Mouse (Mus musculus) heart, postnatal 10 days (tissue): ENCODE results near the gene Hoxb3. TPM values are rescaled to one million over a fixed set of nuclear protein-coding genes. Genes with fewer than 3 reads are reported as not detected.
A peak's percentile ranks its signal among the peaks of the same experiment; 100 is the strongest.

Source experiments
- DNase-seq, 2 experiments: peaks; one replicate each; pipeline ENCODE4 v3.0.0; 2021
- intact Hi-C: fragments of 180-260 bp; cut with DNase I; formaldehyde crosslinking; loops from one replicate; pipeline ENCODE4 v1.15.1; 2025
- total RNA-seq, 2 experiments: library from RNA; stranded (reverse); gene quantifications; 2 replicates each; pipeline ENCODE4 v1.2.3; 2021

The Hoxb3 gene
- total RNA-seq, 2 experiments from 2014 or later = 1.1 TPM

DNA sequence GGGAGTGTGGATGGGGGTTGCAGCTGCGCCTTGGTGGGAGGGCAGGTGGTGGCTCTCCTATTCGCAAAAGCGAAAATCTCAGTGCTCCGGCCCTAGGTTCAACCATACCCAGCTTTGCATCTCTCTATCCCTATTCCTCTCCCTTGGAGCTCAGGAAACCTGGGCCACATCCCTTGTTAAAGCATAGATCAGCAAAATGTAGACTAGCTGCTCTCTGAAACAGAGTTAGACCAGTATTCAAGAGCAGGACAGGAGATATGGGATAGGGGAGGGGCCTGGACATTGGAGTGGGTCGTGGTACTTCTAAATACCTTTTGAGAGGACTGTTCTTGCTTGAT is 7.8 kb upstream of the Hoxb3 start:
- intact Hi-C loops = loop anchor here (2.0 kb wide), 1 partner anchor 37 kb away; no protein-coding TSS in a partner anchor

DNA sequence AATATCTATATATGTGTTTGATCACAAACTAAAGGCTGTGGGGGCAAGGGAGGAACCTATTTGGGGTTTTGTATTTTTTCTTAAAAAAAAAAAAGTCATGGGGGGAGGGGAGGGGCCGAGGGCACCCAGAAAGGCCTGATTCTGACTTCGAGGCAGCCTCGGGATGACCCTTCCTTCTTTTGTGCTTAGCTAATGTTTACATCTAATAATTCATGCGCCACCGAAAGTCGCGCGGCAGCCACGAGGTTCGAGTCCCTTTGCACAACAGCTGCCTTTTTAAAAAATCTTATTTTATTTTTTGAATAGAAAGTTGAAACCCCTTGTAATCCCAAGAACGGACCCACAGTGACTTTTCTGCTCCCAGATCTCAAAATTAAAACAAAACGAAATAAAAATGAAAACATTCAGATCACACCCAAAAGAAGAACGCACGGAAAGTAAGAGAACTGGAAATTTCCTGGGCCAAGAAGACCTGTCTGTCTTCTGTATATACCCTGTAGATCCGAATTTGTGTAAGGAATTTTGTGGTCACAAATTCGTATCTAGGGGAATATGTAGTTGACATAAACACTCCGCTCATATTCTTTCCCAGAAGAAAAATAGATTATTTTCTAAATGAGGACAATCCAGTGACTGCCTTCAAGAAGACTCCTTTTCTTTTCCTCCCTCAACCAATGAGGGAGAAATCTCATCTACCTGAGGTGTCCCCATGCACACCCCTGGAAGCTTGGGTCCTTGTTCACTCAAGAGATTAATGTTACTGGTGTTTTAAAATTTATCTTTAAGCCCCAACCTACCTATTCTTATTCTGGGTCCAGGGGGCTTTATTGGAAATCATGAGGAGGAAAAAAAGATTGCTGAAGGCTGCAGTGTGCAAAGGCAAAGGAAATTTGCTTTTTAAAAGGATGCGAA is 6.2 kb upstream of the Hoxb3 start:
- intact Hi-C loops = no loop called here
- no peak for DNase-seq

More for the DNA sequence above, 7.8 kb upstream of the Hoxb3 start:
- DNase-seq = no peak

DNA sequence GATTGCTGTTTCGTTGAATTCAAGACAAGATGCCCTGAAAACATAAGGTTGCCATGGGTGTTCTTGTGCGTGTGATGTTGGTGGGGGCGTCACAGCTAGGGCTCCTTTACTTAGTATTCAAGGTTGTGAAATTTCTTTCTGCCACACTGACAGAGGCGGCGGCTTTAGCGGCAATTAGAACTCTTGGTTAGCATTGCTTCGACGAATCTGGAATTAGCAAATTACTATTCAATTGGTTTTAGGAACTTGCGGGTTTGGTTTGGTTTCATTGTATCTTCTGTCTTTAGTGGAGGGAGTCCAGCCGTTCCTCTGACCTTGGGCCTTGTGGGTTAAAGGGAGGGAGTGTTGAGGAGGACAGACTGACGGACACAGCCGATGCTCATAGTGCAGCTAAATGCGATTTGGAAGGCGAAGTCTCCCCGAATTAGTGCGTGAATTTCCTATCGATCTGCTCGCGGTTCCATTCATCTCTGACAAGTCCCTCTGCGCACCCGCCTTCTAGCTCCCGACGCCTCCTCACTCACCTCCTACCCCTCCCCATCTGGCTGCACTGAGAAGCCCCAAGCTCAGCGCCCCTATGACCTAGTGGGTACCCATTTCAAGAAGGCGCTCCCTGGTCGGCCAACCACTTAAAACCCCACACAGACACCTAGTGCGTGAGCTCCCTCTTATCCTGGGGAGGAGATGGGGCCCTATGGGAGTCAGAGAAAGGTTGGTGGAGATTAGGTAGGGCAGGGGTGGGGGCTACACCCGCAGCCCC is 5.3 kb upstream of the Hoxb3 start, which contains the start of gene Hoxb4:
TSS of gene Hoxb4 (plus strand) at position 660 of the 760 bp plus-strand sequence.
- intact Hi-C loops = no loop called here
- DNase-seq = no peak

DNA sequence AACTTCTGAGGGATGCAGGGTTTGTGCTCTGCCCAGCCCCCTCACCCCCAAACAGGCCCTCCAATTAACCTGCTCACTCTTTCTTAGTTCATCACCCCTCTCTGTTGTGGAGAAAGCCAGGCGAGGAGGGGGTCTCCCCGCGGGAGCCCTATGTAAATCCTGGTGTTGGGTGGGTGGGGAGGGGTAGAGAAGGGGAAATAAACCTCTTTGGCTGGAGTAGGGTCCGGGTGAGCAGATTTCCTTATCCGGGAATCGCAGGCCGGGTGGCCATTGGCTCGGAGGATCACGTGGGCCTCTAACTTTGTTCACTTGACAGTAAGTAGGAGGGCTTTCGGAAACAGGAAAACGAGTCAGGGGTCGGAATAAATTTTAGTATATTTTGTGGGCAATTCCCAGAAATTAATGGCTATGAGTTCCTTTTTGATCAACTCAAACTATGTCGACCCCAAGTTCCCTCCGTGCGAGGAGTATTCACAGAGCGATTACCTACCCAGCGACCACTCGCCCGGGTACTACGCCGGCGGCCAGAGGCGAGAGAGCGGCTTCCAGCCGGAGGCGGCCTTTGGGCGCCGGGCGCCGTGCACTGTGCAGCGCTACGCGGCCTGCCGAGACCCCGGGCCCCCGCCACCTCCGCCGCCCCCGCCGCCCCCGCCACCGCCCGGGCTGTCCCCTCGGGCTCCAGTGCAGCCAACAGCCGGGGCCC is 4.6 kb upstream of the Hoxb3 start:
- intact Hi-C loops = no loop called here
- DNase-seq = peak in 1 of 2 experiments; percentile 57

DNA sequence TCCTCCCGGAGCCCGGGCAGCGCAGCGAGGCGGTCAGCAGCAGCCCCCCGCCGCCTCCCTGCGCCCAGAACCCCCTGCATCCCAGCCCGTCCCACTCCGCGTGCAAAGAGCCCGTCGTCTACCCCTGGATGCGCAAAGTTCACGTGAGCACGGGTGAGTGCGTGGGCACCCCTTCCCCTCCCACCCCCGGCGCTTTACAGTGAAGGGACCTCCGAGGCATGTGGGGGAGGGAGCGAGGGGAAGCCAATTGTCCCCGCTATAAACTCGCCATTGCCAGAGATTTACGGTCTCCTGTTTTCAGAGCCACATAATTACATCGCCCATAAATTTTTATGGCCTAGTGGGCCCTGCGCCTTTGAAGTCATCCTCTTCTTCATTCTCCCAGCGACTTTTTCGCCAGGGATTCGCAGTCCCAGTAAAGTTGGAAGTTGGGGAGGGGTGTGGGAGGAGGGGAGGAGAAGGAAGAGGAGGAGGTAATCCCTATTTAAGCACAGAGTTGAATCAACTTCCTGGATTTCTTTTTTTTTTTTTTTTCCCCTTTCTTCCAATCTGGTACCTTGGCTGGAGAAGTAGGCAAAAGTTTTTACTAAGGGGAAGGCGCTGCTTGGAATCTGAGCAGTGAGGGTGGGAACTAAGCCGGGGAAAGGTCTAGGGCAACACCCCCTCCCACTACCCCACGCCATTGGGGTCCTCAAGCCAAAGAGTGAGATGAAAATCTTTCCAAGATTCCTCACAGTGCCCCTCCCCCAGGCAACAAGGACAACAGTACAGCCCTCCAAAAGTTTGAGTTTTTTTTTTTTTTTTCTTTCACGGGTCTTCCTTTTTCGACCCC is 3.8 kb upstream of the Hoxb3 start:
- intact Hi-C loops = no loop called here

GRCm38 (mm10) chr11:96319910-96320309 is 3.2 kb upstream of the Hoxb3 start:
- intact Hi-C loops = no loop called here
- no peak for DNase-seq

More for the DNA sequence above, 3.8 kb upstream of the Hoxb3 start:
- DNase-seq = no peak

DNA sequence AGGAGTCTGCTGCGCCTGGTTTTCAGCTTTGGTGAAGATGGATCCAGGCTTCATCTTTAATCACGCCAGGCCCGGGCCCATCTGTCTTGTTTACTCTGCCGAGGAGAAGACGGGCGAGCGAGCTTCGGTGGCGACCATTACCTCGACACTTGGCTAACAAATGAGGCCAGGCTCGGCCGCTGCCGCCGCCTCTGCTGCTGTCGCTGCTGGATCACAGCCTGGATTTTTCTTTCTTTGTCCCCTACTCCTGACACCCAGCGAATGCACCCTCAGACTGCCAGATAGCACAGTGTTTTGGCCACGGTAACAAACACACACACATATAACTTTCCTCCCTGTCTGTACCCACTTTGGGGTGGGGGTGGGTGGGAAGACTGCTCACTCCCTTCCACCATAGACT is 2.4 kb upstream of the Hoxb3 start:
- intact Hi-C loops = no loop called here
- DNase-seq = no peak

GRCm38 (mm10) chr11:96321846-96322245 is 1.3 kb upstream of the Hoxb3 start:
- DNase-seq = no peak
- intact Hi-C loops = no loop called here

- DNase-seq = no peak
- intact Hi-C loops = no loop called here
Observed at GRCm38 (mm10) chr11:96322738-96323137, 388 bp upstream of the Hoxb3 start.

DNA sequence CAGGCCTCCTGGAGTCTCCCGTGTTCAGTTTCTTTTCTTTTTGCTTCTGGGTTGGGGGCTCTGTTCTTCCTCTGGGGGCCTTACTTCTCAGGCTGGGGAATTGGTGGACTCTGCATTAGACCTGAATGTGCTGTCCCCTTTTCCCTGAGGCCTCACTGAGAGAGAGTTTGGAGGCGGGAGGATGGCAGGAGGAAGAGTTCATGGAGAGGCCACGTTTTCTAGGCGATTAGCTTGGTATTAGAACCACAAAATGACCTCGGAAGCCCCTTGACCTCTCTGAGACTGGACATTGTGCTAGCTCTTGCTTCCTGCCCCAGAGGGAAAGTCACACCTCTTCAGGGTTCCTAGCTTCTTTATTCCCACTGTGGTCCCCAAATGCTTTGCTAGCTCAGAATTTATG is 999 bp downstream of the Hoxb3 start:
- DNase-seq = no peak
- intact Hi-C loops = no loop called here

DNA sequence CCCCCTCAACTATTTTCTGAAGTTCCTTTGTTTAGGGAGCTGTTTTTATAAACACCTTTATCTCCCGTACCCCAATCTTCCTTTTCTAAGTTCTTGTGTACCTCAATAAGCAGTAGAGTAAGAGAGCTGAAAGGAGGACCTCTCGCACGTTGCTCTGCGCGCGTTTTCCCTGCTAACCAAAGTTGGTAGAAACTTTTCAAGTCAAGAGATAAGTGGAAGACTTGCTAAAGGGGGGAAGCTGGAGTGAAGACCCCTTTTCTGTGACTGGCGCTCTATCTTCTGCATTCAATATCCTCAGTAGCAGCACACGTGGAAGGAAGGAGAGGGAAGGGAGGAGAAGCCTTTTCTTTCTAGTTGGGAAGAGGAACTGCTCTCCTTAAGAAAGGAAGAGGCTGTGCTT is 1.8 kb downstream of the Hoxb3 start:
- no peak for DNase-seq
- intact Hi-C loops = no loop called here

DNA sequence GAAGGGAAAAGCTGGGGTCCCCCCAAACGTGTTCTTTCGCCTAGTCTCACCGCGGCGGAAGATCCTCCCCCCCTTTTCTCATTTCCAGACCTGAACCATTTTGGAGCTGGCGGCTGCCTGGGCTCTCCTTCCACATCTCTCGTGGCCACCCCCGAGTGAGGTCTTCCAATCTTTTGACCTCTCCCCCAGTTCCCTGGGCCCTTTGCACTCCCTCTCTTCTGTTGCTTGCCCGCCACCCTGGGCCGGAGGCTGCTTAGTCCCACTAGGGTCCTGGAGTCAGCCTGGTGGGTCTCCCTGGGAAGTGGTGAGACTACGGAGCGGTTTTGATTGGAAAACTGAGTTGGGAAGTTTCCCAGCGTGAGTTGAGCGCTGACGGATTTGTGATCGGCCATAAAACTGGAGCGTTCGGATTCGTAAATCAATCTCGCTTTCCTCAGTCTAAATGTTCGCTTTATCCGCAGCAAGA is 2.7 kb downstream of the Hoxb3 start:
- DNase-seq = no peak
- intact Hi-C loops = no loop called here

GRCm38 (mm10) chr11:96326705-96327104 is 3.6 kb downstream of the Hoxb3 start:
- intact Hi-C loops = no loop called here
- DNase-seq = no peak

DNA sequence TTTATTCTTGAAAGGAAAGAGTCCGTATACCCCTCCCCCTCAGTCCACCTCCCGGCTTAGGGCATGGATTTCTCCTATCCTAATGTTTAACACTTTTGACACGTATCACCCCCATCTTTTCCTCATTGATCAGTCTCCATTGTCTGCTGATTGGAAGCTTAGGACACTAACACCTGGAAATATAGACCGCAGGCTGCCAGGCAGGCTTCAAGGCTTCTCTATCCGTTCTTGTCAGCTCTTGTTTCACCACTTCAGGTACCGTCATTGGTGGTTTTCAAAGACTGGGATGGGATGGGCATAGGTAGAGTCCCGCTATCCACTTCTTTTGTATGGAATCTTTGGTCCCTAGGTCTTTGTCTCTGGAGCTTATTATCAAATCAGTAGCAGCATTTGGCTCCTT is 4.0 kb downstream of the Hoxb3 start:
- intact Hi-C loops = no loop called here

DNA sequence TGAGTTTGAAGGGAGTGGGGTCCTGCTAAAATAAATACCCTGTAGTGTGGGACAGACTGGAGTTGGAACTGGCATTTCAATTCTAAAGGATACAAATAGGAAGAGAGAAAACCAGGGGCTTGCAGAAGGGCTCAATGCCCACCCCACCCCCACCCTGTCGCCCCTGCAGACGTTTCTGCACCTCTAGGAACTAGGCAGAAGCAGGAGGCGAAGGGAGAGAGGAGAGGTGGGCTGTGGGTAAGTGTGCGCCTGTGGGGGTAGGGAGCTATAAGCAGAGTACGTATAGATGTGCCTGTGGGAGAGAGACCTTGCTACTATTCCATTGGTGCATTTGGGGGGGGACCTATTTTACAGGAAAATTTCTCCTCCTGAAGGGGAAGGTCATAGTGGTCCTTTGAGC is 4.6 kb downstream of the Hoxb3 start:
- DNase-seq = no peak
- intact Hi-C loops = no loop called here

More for the DNA sequence above, 4.0 kb downstream of the Hoxb3 start:
- DNase-seq = no peak

DNA sequence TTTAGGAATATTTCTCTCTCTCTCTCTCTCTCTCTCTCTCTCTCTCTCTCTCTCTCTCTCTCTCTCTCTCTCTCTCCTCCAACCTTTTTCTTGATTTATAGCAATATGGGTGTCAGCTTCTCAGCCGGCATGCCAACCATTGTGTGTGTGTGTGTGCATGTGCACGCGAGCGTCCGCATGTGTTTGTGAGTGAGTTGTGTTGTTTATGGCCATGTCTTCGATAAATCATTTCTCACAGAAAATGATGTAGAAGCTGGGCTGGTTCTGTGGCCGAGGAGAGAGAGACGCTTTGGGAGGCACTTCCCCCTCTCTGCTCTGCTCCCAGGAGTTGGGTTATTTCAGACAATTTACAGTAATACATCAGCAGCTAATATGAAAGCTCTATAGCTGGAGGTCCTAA is 5.5 kb downstream of the Hoxb3 start:
- no peak for DNase-seq
- intact Hi-C loops = no loop called here

DNA sequence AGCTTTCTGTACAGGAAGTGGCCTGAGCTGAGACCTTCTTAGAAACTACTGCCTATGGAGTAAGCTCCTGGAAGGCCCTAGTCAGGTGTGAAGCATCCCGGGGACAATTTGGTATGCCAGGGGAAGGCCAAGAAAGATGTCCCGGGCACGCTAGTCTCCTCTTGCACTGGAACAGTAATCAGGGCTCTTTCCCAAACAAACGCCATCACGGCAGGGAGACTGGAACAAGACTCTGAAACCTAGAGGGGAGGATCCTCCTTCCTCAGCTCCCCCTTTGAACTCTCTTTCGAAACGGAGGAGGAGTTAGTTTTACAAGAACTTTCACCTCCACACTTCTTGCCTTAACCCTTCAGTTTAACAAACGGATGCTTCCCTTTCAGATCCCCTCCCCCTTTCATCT is 9.0 kb downstream of the Hoxb3 start:
- DNase-seq = no peak
- intact Hi-C loops = no loop called here

DNA sequence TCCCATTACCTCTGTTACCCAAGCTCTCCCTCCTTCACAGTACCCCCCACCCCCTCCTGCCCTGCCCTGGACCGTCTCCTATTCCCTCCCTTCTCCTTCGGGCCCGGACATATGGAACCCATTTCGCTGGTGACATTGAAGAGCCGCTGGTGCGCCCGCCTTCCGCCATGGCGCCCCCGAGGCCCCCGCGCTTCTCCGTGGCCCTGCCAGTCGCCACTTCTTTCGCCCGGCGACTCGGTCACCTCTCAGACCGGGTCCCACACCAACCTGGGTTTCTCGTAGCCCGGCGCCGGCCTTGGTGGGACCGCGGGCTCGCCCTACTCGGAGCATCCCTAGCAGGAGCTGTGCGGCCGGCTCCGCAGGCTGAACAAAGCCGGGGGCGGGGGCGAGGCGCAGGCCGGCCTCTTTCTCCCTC is 9.5 kb downstream of the Hoxb3 start:
- intact Hi-C loops = no loop called here
- DNase-seq = no peak

GRCm38 (mm10) chr11:96333241-96334001 is 10.3 kb downstream of the Hoxb3 start:
- intact Hi-C loops = no loop called here
- DNase-seq = no peak

DNA sequence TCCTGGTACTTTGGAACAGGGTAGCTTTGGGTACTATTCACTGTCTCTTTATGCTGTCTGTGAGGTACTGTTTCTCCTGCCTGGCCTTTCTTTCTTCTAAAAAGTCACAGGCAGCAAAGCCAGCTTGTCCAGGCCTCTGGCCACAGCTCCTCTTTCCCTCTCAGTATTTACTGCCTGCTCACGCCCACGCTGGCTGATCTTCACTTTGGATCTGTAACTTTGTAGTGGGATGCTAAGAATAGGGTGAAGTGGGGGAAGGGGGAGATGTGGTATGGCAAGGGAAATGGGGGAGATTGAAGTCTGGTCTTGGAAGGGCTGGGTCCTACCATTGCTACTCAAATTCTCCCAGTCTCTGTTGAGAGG is 10.9 kb downstream of the Hoxb3 start:
- no peak for DNase-seq
- intact Hi-C loops = no loop called here
